Mouse (Mus musculus) G1E (cell line): ENCODE data around the gene Gm49337.

ENCODE experiments used
- CTCF ChIP-seq: IDR thresholded peaks from 2 replicates; pipeline ENCODE4 v1.5.1; 2012; ENCODE audit warnings: low read depth, low read length, inconsistent platforms, mixed read lengths
- GATA2 ChIP-seq: IDR thresholded peaks from 2 replicates; pipeline ENCODE4 v1.6.1; 2012; ENCODE audit warnings: low read depth, low read length, inconsistent platforms, borderline replicate concordance
- TAL1 ChIP-seq: conservative IDR thresholded peaks from 2 replicates; pipeline ENCODE4 v1.6.1; 2012; ENCODE audit warnings: low read depth, low read length, inconsistent platforms, mixed read lengths

DNA sequence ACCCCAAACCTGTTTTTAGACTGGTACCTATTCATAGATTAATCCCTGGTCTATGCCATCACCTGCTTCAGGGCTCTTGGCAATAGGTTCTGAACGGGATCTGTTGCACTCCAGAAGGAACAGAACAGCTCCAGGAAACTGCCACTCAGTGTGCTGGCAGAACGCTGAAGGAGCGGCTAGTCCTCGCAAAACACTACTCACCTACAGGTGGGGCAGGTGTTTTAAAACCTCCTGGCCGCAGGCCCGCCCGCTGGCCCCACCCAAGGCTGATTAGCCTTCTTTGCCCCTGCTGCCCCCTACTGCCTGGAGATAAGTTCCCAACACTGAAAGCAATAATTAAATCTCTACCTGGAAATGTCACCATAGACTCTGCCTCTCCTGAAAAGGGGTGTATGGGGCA, 5.8 kb upstream of the Gm49337 start, which contains the start of gene Tspan1:
- no peak for TF ChIP-seq CTCF
- TF ChIP-seq TAL1, result no peak
- TF ChIP-seq GATA2, result no peak
